Mouse (Mus musculus): ENCODE data around the gene Tceal6.

GRCm38 (mm10) chrX:135210436-135211221 lies at the start of gene Tceal6:
- TF ChIP-seq CTCF (IDR thresholded peaks at IDR 0.05; ENCODE audit: extremely low read depth, insufficient read depth, insufficient read length, insufficient replicate concordance) (no peak), POLR2A (IDR thresholded peaks at IDR 0.05; ENCODE audit: low read depth, low read length) (no peak)
